Mouse (Mus musculus): ENCODE measurements at regions not wholly inside any gene's neighbourhood (a gene's known extent, or its start where the extent isn't known, plus 50 kb on each side); places are given as distances from the start of the nearest gene placed in this dataset.

DNA sequence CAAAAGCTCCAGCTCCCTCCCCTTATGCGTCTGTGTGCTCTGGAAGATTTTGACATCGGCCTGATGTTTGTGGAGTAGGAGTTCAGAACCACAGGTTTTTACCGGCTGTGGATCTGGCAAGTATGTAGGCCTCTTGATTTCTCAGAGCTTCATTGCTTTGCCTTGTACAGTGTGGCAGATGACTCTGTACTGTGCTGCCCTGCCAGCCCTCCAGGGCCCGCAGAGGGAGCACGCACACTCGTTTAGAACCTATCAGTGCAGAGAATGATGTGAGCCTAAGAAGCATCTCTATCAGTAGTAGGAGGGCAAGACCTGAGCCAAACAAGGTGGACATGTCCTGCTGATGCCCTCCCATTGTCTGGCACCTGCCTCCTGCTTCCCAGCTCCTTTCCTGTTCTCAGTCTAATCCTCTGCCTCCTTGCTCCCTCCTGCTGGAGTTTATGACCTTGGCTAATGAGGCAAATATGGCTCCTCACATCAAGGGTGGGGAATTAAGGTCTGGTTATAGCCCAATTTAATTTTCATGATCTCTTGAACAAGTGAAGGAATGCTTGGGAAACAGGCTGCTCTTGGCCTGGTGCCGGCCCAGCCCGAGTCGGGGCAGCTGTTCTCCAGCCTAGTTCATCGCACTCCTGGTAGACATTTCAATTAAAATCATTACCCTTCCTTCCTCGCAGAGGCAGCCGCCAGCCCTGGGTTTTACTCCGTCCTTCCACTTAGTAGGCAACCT is 344.5 kb downstream of the Tmem38b start:
- no peak for DNase-seq

DNA sequence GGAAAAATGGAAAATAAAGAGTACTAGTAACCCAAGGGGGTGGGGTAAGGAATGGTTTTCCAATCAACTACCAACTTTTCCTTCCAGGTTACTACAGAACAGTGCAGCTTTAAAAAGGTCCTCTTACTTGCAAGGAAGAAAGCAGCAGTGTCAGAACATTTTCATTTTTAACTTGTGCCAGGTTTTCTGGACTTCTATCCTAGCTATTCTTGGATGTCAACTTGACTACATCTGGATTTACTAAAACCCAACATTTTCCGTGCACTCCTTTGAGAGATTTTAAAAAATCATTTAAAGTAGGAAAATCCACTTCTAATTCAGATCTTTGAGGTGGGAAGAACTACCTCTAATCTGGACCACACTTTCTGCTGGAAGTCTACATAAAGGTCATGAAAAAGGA is 358.4 kb downstream of the Tmem38b start:
- no peak for DNase-seq

DNA sequence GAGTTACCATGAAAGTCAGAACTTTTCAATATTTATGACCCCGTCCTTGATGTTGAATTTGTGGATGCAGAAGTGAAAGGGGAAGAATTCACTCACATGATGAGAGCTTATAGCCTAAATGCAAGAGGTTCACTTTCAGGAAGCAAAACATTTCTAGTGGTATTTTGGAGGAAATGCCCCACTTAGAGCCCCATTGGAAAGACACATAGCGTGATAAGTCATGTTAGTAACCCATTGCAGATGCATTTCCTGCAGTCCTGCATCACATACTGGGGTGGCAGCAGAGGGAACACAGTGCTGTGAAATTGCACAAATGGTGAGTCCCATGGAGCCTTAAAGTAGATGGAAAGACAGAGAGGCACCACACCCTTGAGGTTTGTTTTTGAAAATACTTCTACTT is 369.9 kb downstream of the Tmem38b start:
- DNase-seq: no peak

DNA sequence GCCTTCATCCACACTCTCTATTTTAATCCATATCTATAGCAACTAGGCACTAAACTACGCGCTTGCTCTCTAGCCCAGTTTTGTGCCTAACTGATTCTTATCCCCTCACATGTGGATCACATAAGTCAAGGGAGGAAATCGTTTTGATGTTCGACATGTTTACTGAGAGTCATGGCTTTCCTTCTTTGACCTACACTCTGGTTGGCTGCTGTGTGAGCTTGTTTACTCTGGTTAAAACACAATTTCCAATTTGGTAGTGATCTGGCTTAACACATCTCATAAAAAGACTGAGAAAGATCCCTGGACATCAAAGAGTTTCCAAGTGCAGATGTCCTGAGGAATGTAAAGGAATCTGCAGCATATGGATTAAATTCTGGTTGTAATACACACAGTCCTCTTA is 376.6 kb downstream of the Tmem38b start:
- no peak for DNase-seq

DNA sequence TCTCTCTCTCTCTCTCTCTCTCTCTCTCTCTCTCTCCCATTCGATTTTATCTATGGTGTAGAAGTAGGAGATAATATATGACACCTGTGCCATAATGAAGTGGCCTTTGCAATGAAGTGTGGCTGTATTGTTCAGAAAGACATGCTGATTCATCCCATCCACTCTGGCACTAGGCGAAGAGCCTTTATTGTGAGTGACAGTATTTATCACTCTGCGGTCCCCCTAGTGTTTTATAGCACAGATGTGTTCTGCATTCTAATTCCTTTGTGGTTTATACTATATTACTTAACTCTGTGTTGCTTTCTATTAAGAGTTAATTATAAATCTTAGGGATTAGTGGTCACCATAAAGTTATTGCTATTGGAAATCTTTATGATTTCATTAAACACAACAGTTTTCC is 398.7 kb downstream of the Tmem38b start:
- DNase-seq: no peak

All from right cerebral cortex, adult 18-20 months (tissue).